Mouse (Mus musculus) stomach, postnatal 0 days (tissue): ENCODE data around the gene Mical2.

Experiments used
- CTCF ChIP-seq: IDR thresholded peaks from 2 replicates; pipeline ENCODE4 v1.5.1; 2016; ENCODE audit warnings: antibody characterized with exemption, low read depth, mild to moderate bottlenecking, moderate library complexity
- EP300 ChIP-seq: optimal IDR thresholded peaks from 2 replicates; pipeline ENCODE3; 2016; ENCODE audit warnings: antibody characterized with exemption

GRCm38 (mm10) chr7:112217208-112217607 is 8.4 kb upstream of the Mical2 start:
- TF ChIP-seq CTCF (no peak), EP300 (no peak)
